Mouse (Mus musculus): ENCODE measurements around the gene Raver1. TPM values are rescaled to one million over a fixed set of nuclear protein-coding genes. Genes with fewer than 3 reads are reported as not detected.
A peak's percentile ranks its signal among the peaks of the same experiment; 100 is the strongest.

Raver1 gene
- polyA plus RNA-seq (2016; fragmentation: Nextera tagmentation; extraction: Ambion mirVana) = 74.2 and 82.7 TPM in 2 replicates

GRCm38 (mm10) chr9:21091707-21092320, at the start of gene Raver1, which contains the start of gene Gm38431:
Gene Raver1, minus strand, starts transcription at chr9:21092008.
Gene Gm38431, minus strand, starts transcription at chr9:21091997.
- ATAC-seq (ENCODE audit: low FRiP score) = peak; percentile 100
- peaks cover 21% of the 10 kb centered on the region for H3K4me1 ChIP-seq
- H3K9ac ChIP-seq = peak within 1 kb of the TSS; percentile 75
- H3K4me2 ChIP-seq = peak within 1 kb of the TSS; percentile 92
- H3K4me3 ChIP-seq (replicated peaks) = peak within 1 kb of the TSS; percentile 57
- H3K9me3 ChIP-seq = no peaks in the 10 kb centered on the region
- H3K36me3 ChIP-seq (replicated peaks) = peaks cover 38% of the 10 kb centered on the region
- no peaks in the 10 kb centered on the region for H3K27me3 ChIP-seq
- under 1% methylated on average over 54 of the region's 54 CpGs for WGBS
- peak within 1 kb of the TSS; percentile 91 for H3K27ac ChIP-seq

GRCm38 (mm10) chr9:21138386-21138785, 46.6 kb upstream of the Raver1 start:
- ATAC-seq (ENCODE audit: low FRiP score) = no peak

GRCm38 (mm10) chr9:21137229-21137628, 45.4 kb upstream of the Raver1 start:
- Histone ChIP-seq H3K4me1 (no peaks in the 10 kb centered on the region), H3K27me3 (no peaks in the 10 kb centered on the region), H3K4me2 (no peak overlapping the region), H3K27ac (no peak overlapping the region), H3K36me3 (replicated peaks) (peaks cover 48% of the 10 kb centered on the region), H3K4me3 (replicated peaks) (no peak overlapping the region), H3K9me3 (no peaks in the 10 kb centered on the region), H3K9ac (no peak overlapping the region)
- WGBS = 54% methylated on average over 3 of the region's 3 CpGs
- 0 out of 2 replicates have a peak, but pooled peaks have one; percentile 33 for ATAC-seq (ENCODE audit: low FRiP score)

More at GRCm38 (mm10) chr9:21138386-21138785, 46.6 kb upstream of the Raver1 start:
- WGBS = 92% methylated on average over 4 of the region's 4 CpGs
- H3K4me2 ChIP-seq = no peak overlapping the region
- H3K27ac ChIP-seq = no peak overlapping the region
- no peaks in the 10 kb centered on the region for H3K9me3 ChIP-seq
- H3K9ac ChIP-seq = no peak overlapping the region
- H3K36me3 ChIP-seq (replicated peaks) = peaks cover 60% of the 10 kb centered on the region
- no peaks in the 10 kb centered on the region for H3K4me1 ChIP-seq
- no peak overlapping the region for H3K4me3 ChIP-seq (replicated peaks)
- H3K27me3 ChIP-seq = no peaks in the 10 kb centered on the region

GRCm38 (mm10) chr9:21136401-21136800, 44.6 kb upstream of the Raver1 start:
- ATAC-seq (ENCODE audit: low FRiP score) = no peak
- H3K4me1 ChIP-seq = no peaks in the 10 kb centered on the region
- peaks cover 40% of the 10 kb centered on the region for H3K36me3 ChIP-seq (replicated peaks)
- H3K27me3 ChIP-seq = no peaks in the 10 kb centered on the region
- H3K4me2 ChIP-seq = no peak overlapping the region
- no peaks in the 10 kb centered on the region for H3K9me3 ChIP-seq
- no peak overlapping the region for H3K4me3 ChIP-seq (replicated peaks)
- no peak overlapping the region for H3K27ac ChIP-seq
- 91% methylated on average over 6 of the region's 6 CpGs for WGBS
- H3K9ac ChIP-seq = no peak overlapping the region

GRCm38 (mm10) chr9:21135941-21136381, 44.2 kb upstream of the Raver1 start:
- H3K36me3 ChIP-seq (replicated peaks) = peaks cover 35% of the 10 kb centered on the region
- H3K9ac ChIP-seq = no peak overlapping the region
- no peak overlapping the region for H3K4me2 ChIP-seq
- no peaks in the 10 kb centered on the region for H3K4me1 ChIP-seq
- no peaks in the 10 kb centered on the region for H3K27me3 ChIP-seq
- ATAC-seq (ENCODE audit: low FRiP score) = no peak
- no peaks in the 10 kb centered on the region for H3K9me3 ChIP-seq
- WGBS = 83% methylated on average over 1 of the region's 1 CpGs
- H3K4me3 ChIP-seq (replicated peaks) = no peak overlapping the region
- H3K27ac ChIP-seq = no peak overlapping the region

GRCm38 (mm10) chr9:21135329-21135890, 43.6 kb upstream of the Raver1 start:
- ATAC-seq (ENCODE audit: low FRiP score) = no peak
- WGBS = 80% methylated on average over 4 of the region's 4 CpGs
- H3K9me3 ChIP-seq = no peaks in the 10 kb centered on the region

GRCm38 (mm10) chr9:21134595-21135328, 43.0 kb upstream of the Raver1 start:
- no peaks in the 10 kb centered on the region for H3K27me3 ChIP-seq
- no peak overlapping the region for H3K4me3 ChIP-seq (replicated peaks)
- ATAC-seq (ENCODE audit: low FRiP score) = no peak
- 88% methylated on average over 9 of the region's 9 CpGs for WGBS
- no peak overlapping the region for H3K27ac ChIP-seq
- peaks cover 23% of the 10 kb centered on the region for H3K36me3 ChIP-seq (replicated peaks)
- no peaks in the 10 kb centered on the region for H3K9me3 ChIP-seq
- no peak overlapping the region for H3K4me2 ChIP-seq
- peaks cover 7% of the 10 kb centered on the region for H3K4me1 ChIP-seq
- no peak overlapping the region for H3K9ac ChIP-seq

More at GRCm38 (mm10) chr9:21135329-21135890, 43.6 kb upstream of the Raver1 start:
- Histone ChIP-seq H3K27me3 (no peaks in the 10 kb centered on the region), H3K4me2 (no peak overlapping the region), H3K4me1 (peaks cover 4% of the 10 kb centered on the region), H3K4me3 (replicated peaks) (no peak overlapping the region), H3K27ac (no peak overlapping the region), H3K36me3 (replicated peaks) (peaks cover 30% of the 10 kb centered on the region), H3K9ac (no peak overlapping the region)

GRCm38 (mm10) chr9:21133064-21133707, 41.4 kb upstream of the Raver1 start:
- H3K4me3 ChIP-seq (replicated peaks) = no peak overlapping the region
- no peak overlapping the region for H3K9ac ChIP-seq
- 88% methylated on average over 9 of the region's 9 CpGs for WGBS
- H3K27ac ChIP-seq = no peak overlapping the region
- no peaks in the 10 kb centered on the region for H3K27me3 ChIP-seq
- H3K4me2 ChIP-seq = no peak overlapping the region
- H3K4me1 ChIP-seq = peaks cover 7% of the 10 kb centered on the region
- H3K36me3 ChIP-seq (replicated peaks) = peaks cover 9% of the 10 kb centered on the region
- no peak for ATAC-seq (ENCODE audit: low FRiP score)
- H3K9me3 ChIP-seq = no peaks in the 10 kb centered on the region

GRCm38 (mm10) chr9:21132102-21132775, 40.4 kb upstream of the Raver1 start:
- no peak overlapping the region for H3K4me2 ChIP-seq
- no peak overlapping the region for H3K27ac ChIP-seq
- peaks cover 7% of the 10 kb centered on the region for H3K4me1 ChIP-seq
- H3K27me3 ChIP-seq = no peaks in the 10 kb centered on the region
- no peak for ATAC-seq (ENCODE audit: low FRiP score)
- 87% methylated on average over 12 of the region's 12 CpGs for WGBS
- no peaks in the 10 kb centered on the region for H3K9me3 ChIP-seq
- H3K4me3 ChIP-seq (replicated peaks) = no peak overlapping the region
- no peak overlapping the region for H3K9ac ChIP-seq
- no peaks in the 10 kb centered on the region for H3K36me3 ChIP-seq (replicated peaks)

GRCm38 (mm10) chr9:21131059-21131956, 39.5 kb upstream of the Raver1 start, which contains the start of gene Tyk2:
Gene Tyk2, minus strand, starts transcription at chr9:21131243.
- 7% methylated on average over 37 of the region's 37 CpGs for WGBS
- peak; percentile 98 for ATAC-seq (ENCODE audit: low FRiP score)

GRCm38 (mm10) chr9:21126259-21126627, 34.4 kb upstream of the Raver1 start:
- WGBS = 83% methylated on average over 2 of the region's 2 CpGs
- no peak for ATAC-seq (ENCODE audit: low FRiP score)
- peaks cover 30% of the 10 kb centered on the region for H3K36me3 ChIP-seq (replicated peaks)

More at GRCm38 (mm10) chr9:21131059-21131956, 39.5 kb upstream of the Raver1 start, which contains the start of gene Tyk2:
- H3K27ac ChIP-seq = peak within 1 kb of the TSS; percentile 63; the same call in 1 of the 2 replicates
- peak within 1 kb of the TSS; percentile 70 for H3K4me2 ChIP-seq
- H3K36me3 ChIP-seq (replicated peaks) = peaks cover 8% of the 10 kb centered on the region; the same call in 1 of the 2 replicates
- no peaks in the 10 kb centered on the region for H3K27me3 ChIP-seq
- peaks cover 7% of the 10 kb centered on the region for H3K4me1 ChIP-seq
- no peaks in the 10 kb centered on the region for H3K9me3 ChIP-seq
- peak within 1 kb of the TSS; percentile 51 for H3K4me3 ChIP-seq (replicated peaks)
- H3K9ac ChIP-seq = peak within 1 kb of the TSS; percentile 59

More at GRCm38 (mm10) chr9:21126259-21126627, 34.4 kb upstream of the Raver1 start:
- no peak overlapping the region for H3K27ac ChIP-seq
- no peaks in the 10 kb centered on the region for H3K9me3 ChIP-seq
- H3K4me3 ChIP-seq (replicated peaks) = no peak overlapping the region
- H3K9ac ChIP-seq = 0 out of 2 replicates have a peak overlapping the region, but pooled peaks have one; percentile 17
- peaks cover 7% of the 10 kb centered on the region for H3K4me1 ChIP-seq
- no peaks in the 10 kb centered on the region for H3K27me3 ChIP-seq
- no peak overlapping the region for H3K4me2 ChIP-seq

Data from forebrain, embryonic 12.5 days (tissue).